Mouse (Mus musculus) testis, adult 2 months (tissue): Measurements from ENCODE around the gene Tpbg. TPM values are rescaled to one million over a fixed set of nuclear protein-coding genes. Genes with fewer than 3 reads are reported as not detected.

Experiments
- H3K27ac ChIP-seq: fragments of 200-500 bp; 2 replicates; pipeline ENCODE4 v1.5.1; 2012; ENCODE audit warnings: low read depth, low read length; ENCODE audit not compliant: control insufficient read depth, insufficient read depth
- H3K27me3 ChIP-seq: fragments of 200-500 bp; 2 replicates; pipeline ENCODE4 v1.6.1; 2012; ENCODE audit warnings: mild to moderate bottlenecking, low read length, moderate library complexity; ENCODE audit not compliant: control insufficient read depth, insufficient read depth
- H3K36me3 ChIP-seq: fragments of 200-500 bp; 2 replicates; pipeline ENCODE4 v1.6.1; 2012; ENCODE audit warnings: mild to moderate bottlenecking, low read length; ENCODE audit not compliant: control insufficient read depth, insufficient read depth
- H3K4me1 ChIP-seq: fragments of 200-500 bp; 2 replicates; pipeline ENCODE4 v1.6.1; 2012; ENCODE audit warnings: low read length; ENCODE audit not compliant: control insufficient read depth, insufficient read depth
- H3K4me3 ChIP-seq: fragments of 200-500 bp; 2 replicates; pipeline ENCODE4 v1.5.1; 2012; ENCODE audit warnings: low read depth, mild to moderate bottlenecking, low read length, moderate library complexity, mixed read lengths; ENCODE audit not compliant: control insufficient read depth
- CTCF ChIP-seq: fragments of 200-500 bp; IDR thresholded peaks from 2 replicates; pipeline ENCODE4 v1.5.1; 2012; ENCODE audit warnings: low read depth, mild to moderate bottlenecking, inconsistent platforms, low read length, moderate library complexity; ENCODE audit not compliant: control insufficient read depth, insufficient read depth, insufficient replicate concordance
- POLR2A ChIP-seq: fragments of 200-500 bp; IDR thresholded peaks from 2 replicates; pipeline ENCODE4 v1.6.1; 2012; ENCODE audit warnings: low read depth, mild to moderate bottlenecking, inconsistent platforms, low read length, moderate library complexity; ENCODE audit not compliant: control insufficient read depth
- polyA plus RNA-seq: library from polyadenylated mRNA; depleted of rRNA; stranded (reverse); fragments of >200 nt; gene quantifications from 2 replicates; pipeline ENCODE4 v1.2.3, GENCODE M21; 2012; rRNA removed

Gene Tpbg
- polyA plus RNA-seq, 1 experiment, result 0.23 TPM

GRCm38 (mm10) chr9:85861065-85861464 lies 18.9 kb downstream of the Tpbg start:
- Histone ChIP-seq H3K4me3 (no peak overlapping the region), H3K36me3 (no peaks in the 10 kb centered on the region), H3K27me3 (no peaks in the 10 kb centered on the region), H3K4me1 (no peaks in the 10 kb centered on the region), H3K27ac (no peak overlapping the region)
- TF ChIP-seq CTCF (no peak), POLR2A (no peak)

- H3K4me1 ChIP-seq, result no peaks in the 10 kb centered on the region
- no peak overlapping the region for H3K4me3 ChIP-seq
- H3K27me3 ChIP-seq, result no peaks in the 10 kb centered on the region
- H3K27ac ChIP-seq, result no peak overlapping the region
- TF ChIP-seq POLR2A, result no peak
- no peak for TF ChIP-seq CTCF
- H3K36me3 ChIP-seq, result no peaks in the 10 kb centered on the region
These were observed 20.4 kb downstream of the Tpbg start for GRCm38 (mm10) chr9:85862562-85862961.

GRCm38 (mm10) chr9:85872908-85873307 lies 30.7 kb downstream of the Tpbg start:
- no peaks in the 10 kb centered on the region for H3K4me1 ChIP-seq
- H3K27ac ChIP-seq, result no peak overlapping the region
- no peaks in the 10 kb centered on the region for H3K36me3 ChIP-seq
- H3K4me3 ChIP-seq, result no peak overlapping the region
- no peak for TF ChIP-seq POLR2A
- no peak for TF ChIP-seq CTCF
- H3K27me3 ChIP-seq, result no peaks in the 10 kb centered on the region

GRCm38 (mm10) chr9:85893681-85894080 lies 51.5 kb downstream of the Tpbg start:
- Histone ChIP-seq H3K4me1 (no peaks in the 10 kb centered on the region), H3K4me3 (no peak overlapping the region), H3K27me3 (no peaks in the 10 kb centered on the region), H3K36me3 (no peaks in the 10 kb centered on the region), H3K27ac (no peak overlapping the region)
- TF ChIP-seq POLR2A (no peak), CTCF (no peak)

Other genes with a start within 250 kb of the Tpbg start
- gene Ibtk, start 93.0 kb upstream of the Tpbg start, polyA plus RNA-seq, result 2.6 and 3.5 TPM in 2 replicates